Mouse (Mus musculus) intestine, embryonic 15.5 days (tissue): Measurements from ENCODE around the gene Kcnab3. TPM values are rescaled to one million over a fixed set of nuclear protein-coding genes. Genes with fewer than 3 reads are reported as not detected.
"Not testable (repeated sequence)": the region's sequence is repeated elsewhere in the genome, so short reads cannot be mapped to it uniquely, and the experiment has no call there.

Source experiments
- ATAC-seq: fragments of 200-750 bp; cut with Nextera tagmentation; 2 replicates; pipeline ENCODE4 v1.8.0; 2017; ENCODE audit warnings: moderate TSS enrichment, moderate library complexity
- H3K27ac ChIP-seq: fragments of 300-500 bp; sonication (generic); 2 replicates; pipeline ENCODE4 v1.5.1; 2015; ENCODE audit warnings: mild to moderate bottlenecking, inconsistent platforms
- H3K27me3 ChIP-seq: fragments of 300-500 bp; sonication (generic); replicated peaks from 2 replicates; pipeline ENCODE4 v1.6.1; 2015; ENCODE audit warnings: inconsistent platforms
- H3K36me3 ChIP-seq: fragments of 300-500 bp; sonication (generic); 2 replicates; pipeline ENCODE4 v1.6.1; 2015; ENCODE audit warnings: inconsistent platforms
- H3K4me1 ChIP-seq: fragments of 300-500 bp; sonication (generic); replicated peaks from 2 replicates; pipeline ENCODE4 v1.6.1; 2015; ENCODE audit warnings: inconsistent platforms
- H3K4me2 ChIP-seq: fragments of 300-500 bp; sonication (generic); replicated peaks from 2 replicates; pipeline ENCODE4 v1.6.1; 2015; ENCODE audit warnings: mild to moderate bottlenecking, inconsistent platforms
- H3K4me3 ChIP-seq: fragments of 300-500 bp; sonication (generic); replicated peaks from 2 replicates; pipeline ENCODE4 v1.5.1; 2015; ENCODE audit warnings: inconsistent platforms
- H3K9ac ChIP-seq: fragments of 300-500 bp; sonication (generic); 2 replicates; pipeline ENCODE4 v1.6.1; 2015; ENCODE audit warnings: inconsistent platforms
- H3K9me3 ChIP-seq: fragments of 300-500 bp; sonication (generic); 2 replicates; pipeline ENCODE4 v1.6.1; 2016; ENCODE audit warnings: inconsistent platforms
- WGBS: fragments of 180-500 bp; shearing (Covaris S2); methylation state at CpG from one replicate; pipeline ENCODE4 v1.1.7; 2015; 5-methylcytosine and 5-hydroxymethylcytosine counted together
- polyA plus RNA-seq: library from polyadenylated mRNA; unstranded; fragments of >200 nt; fragmentation: Nextera tagmentation; extraction: Ambion mirVana; gene quantifications from 2 replicates; pipeline ENCODE4 v1.2.1, GENCODE M21; 2015

Gene Kcnab3
- polyA plus RNA-seq: 2.2 and 2.3 TPM in 2 replicates

DNA sequence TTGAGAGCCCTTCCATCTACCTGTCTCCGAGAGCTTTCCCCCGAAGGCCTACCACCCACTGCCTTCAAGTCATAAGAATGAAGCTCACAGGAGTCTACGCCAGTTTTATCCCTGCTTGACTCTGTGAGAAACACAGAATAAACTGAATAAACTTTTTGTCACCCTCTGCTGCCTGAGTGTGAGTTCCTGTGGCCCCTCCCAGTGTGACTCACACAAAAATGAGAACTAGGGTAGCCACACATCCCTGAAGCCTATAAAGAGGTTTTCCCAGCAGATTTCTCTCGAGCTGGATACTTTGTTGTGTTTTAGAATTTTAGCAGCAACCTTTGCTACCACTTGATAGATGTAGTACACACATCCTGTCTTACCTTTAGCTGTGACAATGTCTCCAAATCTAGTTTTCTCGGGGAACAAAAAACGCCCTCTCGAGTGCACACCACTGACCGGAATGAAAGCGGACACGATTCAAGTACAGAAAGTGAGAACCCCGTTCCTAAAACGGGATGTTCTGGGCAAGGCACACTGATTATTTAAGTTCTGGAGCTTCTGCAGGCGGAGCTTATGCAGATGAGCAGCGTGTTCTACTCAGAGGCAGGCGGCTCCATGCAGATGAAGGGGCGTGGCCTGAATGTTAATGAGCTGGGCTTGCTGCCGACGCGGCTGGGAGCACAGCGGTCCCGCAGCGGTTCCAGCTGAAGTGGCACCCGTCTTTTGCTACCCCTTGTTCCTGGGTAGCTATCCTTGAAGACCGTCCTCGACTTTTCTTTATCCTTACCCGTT lies at the start of gene Kcnab3:
TSS of gene Kcnab3 (plus strand) at position 631 of the 780 bp plus-strand sequence.
- H3K4me3 ChIP-seq: peak within 1 kb of the TSS; percentile 48
- peak within 1 kb of the TSS; percentile 20; the same call in 1 of the 2 replicates for H3K27ac ChIP-seq
- peak; percentile 72 for ATAC-seq
- peak within 1 kb of the TSS; percentile 58 for H3K9ac ChIP-seq
- peaks cover 33% of the 10 kb centered on the region for H3K4me1 ChIP-seq
- H3K9me3 ChIP-seq: no peaks in the 10 kb centered on the region
- WGBS: 10% methylated on average over 26 of the region's 26 CpGs
- H3K27me3 ChIP-seq: peaks cover 5% of the 10 kb centered on the region; the same call in 1 of the 2 replicates
- H3K4me2 ChIP-seq: peak within 1 kb of the TSS; percentile 97
- H3K36me3 ChIP-seq: no peaks in the 10 kb centered on the region; the same call in 1 of the 2 replicates

DNA sequence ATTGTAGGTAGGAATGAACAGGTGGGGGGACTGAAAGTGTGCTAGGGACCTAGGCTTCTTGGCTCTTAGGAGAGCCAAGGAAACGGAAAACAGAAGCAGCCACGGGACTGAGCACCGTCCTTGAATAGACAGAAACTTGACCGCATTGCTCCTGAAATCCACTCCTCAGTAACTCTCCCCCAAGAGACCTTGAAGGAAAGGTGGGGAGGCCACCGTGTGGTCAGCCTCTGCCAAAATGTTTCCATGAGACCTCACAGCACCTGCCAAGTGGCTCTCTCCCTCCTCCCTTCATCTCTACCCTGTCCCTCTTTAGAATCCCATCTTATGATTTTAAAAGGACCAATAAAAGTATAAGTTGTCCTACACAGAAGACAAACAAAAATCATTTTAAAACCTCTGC lies 48.8 kb upstream of the Kcnab3 start:
- Histone ChIP-seq H3K4me1 (no peaks in the 10 kb centered on the region), H3K9me3 (no peaks in the 10 kb centered on the region), H3K36me3 (no peaks in the 10 kb centered on the region), H3K4me2 (no peak overlapping the region), H3K4me3 (no peak overlapping the region), H3K27me3 (no peaks in the 10 kb centered on the region), H3K27ac (no peak overlapping the region), H3K9ac (no peak overlapping the region)
- ATAC-seq: no peak
- WGBS: 67% methylated on average over 5 of the region's 5 CpGs

- Histone ChIP-seq H3K36me3 (no peaks in the 10 kb centered on the region), H3K4me3 (no peak overlapping the region), H3K27me3 (no peaks in the 10 kb centered on the region), H3K9me3 (no peaks in the 10 kb centered on the region), H3K9ac (no peak overlapping the region), H3K4me1 (no peaks in the 10 kb centered on the region), H3K27ac (no peak overlapping the region), H3K4me2 (no peak overlapping the region)
- WGBS: 88% methylated on average over 5 of the region's 5 CpGs
- no peak for ATAC-seq
These were observed 34.9 kb upstream of the Kcnab3 start for GRCm38 (mm10) chr11:69291111-69291510.

DNA sequence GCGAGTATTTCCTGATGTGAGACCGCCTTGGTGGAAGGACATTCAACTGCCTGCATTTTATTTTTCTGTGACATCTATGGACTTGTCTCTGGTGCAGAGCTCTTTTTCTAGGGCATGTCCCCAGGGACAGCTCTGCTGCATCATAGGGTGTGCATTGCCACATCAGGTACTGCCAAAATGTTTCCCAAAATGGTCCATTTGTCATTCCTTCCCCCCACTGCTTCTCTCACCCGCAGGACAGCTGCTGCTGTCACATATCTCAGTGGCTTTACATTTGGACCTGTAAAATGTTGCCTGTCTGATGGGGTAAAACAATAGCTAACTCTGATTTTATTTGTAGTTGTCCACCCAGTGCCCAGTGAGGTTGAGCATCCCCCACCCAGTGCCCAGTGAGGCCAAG lies 30.8 kb upstream of the Kcnab3 start:
- no peak overlapping the region for H3K27ac ChIP-seq
- no peak for ATAC-seq
- H3K36me3 ChIP-seq: peaks cover 2% of the 10 kb centered on the region; the same call in 1 of the 2 replicates
- H3K9ac ChIP-seq: no peak overlapping the region
- H3K9me3 ChIP-seq: no peaks in the 10 kb centered on the region
- no peak overlapping the region for H3K4me3 ChIP-seq
- H3K27me3 ChIP-seq: no peaks in the 10 kb centered on the region
- WGBS: 88% methylated on average over 3 of the region's 3 CpGs
- no peaks in the 10 kb centered on the region for H3K4me1 ChIP-seq
- no peak overlapping the region for H3K4me2 ChIP-seq

DNA sequence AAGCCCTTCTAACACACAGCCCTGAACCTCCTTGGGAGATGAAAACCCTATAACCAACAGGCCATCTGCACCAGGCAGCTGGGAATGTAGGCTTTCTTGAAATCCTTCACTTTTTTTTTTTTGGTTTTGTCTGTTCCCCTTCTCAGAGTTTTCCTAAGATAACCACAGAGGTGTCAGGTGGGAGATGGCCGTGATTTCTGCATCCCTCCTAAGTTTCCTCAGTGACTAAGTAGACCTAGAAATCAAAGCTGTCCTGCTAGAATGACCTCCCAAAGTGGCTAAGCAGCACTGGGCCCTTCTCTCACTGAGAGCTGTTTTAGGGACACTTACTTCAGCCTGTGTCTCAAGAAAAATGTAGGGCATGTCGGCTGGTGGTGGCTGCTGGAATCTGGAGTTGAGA lies 28.3 kb upstream of the Kcnab3 start:
- no peak overlapping the region for H3K4me3 ChIP-seq
- 92% methylated on average over 2 of the region's 2 CpGs for whole genome bisulfite sequencing

DNA sequence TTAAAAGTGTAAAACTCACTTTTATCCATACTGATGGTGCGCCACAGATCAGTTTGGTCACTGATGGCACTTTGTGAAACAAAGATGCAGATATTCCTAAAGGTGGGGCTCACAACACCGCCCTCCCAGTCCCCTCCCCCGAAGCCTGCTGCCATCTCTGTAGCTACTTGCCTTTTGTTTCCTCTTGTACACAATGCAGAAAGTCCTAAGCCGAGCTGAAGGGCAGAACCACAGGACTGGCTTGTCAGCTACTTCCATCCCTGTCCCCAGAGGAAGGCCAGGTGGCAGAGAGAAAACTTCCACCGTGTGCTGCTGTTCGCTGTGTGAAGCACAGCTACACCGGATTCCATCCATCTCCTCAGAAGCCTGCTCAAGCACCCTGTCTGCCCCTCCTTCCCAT lies 27.8 kb upstream of the Kcnab3 start:
- no peak overlapping the region for H3K27ac ChIP-seq
- WGBS: 71% methylated on average over 7 of the region's 7 CpGs
- H3K36me3 ChIP-seq: peaks cover 6% of the 10 kb centered on the region
- no peak overlapping the region for H3K9ac ChIP-seq
- H3K4me2 ChIP-seq: no peak overlapping the region
- H3K4me3 ChIP-seq: no peak overlapping the region
- H3K27me3 ChIP-seq: no peaks in the 10 kb centered on the region
- no peaks in the 10 kb centered on the region for H3K4me1 ChIP-seq
- no peaks in the 10 kb centered on the region for H3K9me3 ChIP-seq
- ATAC-seq: no peak

More for the DNA sequence above, 28.3 kb upstream of the Kcnab3 start:
- Histone ChIP-seq H3K4me1 (no peaks in the 10 kb centered on the region), H3K4me2 (no peak overlapping the region), H3K36me3 (peaks cover 4% of the 10 kb centered on the region), H3K9ac (no peak overlapping the region), H3K9me3 (no peaks in the 10 kb centered on the region), H3K27ac (no peak overlapping the region), H3K27me3 (no peaks in the 10 kb centered on the region)
- ATAC-seq: no peak

DNA sequence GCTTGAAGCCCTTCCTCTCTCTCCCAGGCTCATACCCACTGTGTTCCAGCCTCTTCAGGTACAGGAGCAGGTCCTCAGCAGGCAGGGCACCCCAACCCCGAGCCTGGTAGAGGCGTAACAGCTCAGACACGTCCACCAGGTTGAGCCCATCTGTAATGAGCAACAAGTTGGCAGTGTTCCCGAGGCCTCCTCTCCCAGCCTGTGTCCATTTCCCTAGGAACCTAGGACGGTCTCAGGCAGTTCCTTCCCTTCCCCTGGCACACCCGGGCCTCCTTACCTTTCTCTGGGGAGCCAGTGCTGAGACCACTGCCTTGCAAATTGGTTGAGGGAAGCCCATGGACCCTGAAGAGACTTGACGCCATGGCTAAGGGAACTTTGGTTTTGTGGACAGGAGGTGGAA lies 23.2 kb upstream of the Kcnab3 start:
- ATAC-seq: no peak
- 78% methylated on average over 7 of the region's 7 CpGs for WGBS
- Histone ChIP-seq H3K4me3 (no peak overlapping the region), H3K4me2 (no peak overlapping the region), H3K36me3 (peaks cover 14% of the 10 kb centered on the region; the same call in 1 of the 2 replicates), H3K27ac (no peak overlapping the region), H3K9me3 (no peaks in the 10 kb centered on the region), H3K27me3 (no peaks in the 10 kb centered on the region), H3K4me1 (no peaks in the 10 kb centered on the region), H3K9ac (no peak overlapping the region)

DNA sequence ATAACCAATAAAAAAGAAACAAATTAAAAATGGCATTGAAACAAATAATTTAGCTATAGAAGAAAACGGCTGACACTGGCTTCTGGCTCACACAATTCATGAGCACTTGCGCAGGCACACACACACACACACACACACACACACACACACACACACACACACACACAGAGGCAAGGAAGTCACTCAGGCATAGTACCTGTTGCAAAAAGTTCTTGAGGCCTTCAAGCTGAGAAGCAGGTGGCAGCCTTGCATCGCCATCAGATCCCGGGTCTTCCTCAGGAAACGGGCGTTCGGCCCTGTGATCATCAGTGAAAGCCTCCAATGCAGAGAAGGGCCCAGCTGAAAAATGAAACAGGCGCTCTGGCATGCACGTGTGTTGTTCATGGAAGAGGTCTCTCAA lies 20.8 kb upstream of the Kcnab3 start:
- H3K9ac ChIP-seq: no peak overlapping the region
- no peak overlapping the region for H3K4me3 ChIP-seq
- no peaks in the 10 kb centered on the region for H3K9me3 ChIP-seq
- H3K27ac ChIP-seq: no peak overlapping the region
- WGBS: 89% methylated on average over 9 of the region's 9 CpGs
- no peak overlapping the region for H3K4me2 ChIP-seq
- peaks cover 33% of the 10 kb centered on the region for H3K36me3 ChIP-seq
- ATAC-seq: no peak
- H3K4me1 ChIP-seq: no peaks in the 10 kb centered on the region
- no peaks in the 10 kb centered on the region for H3K27me3 ChIP-seq

GRCm38 (mm10) chr11:69306039-69306438 lies 20.0 kb upstream of the Kcnab3 start:
- no peak overlapping the region for H3K4me3 ChIP-seq
- H3K9ac ChIP-seq: no peak overlapping the region
- H3K27me3 ChIP-seq: no peaks in the 10 kb centered on the region
- no peak overlapping the region for H3K27ac ChIP-seq
- 91% methylated on average over 2 of the region's 2 CpGs for WGBS
- no peaks in the 10 kb centered on the region for H3K4me1 ChIP-seq
- no peaks in the 10 kb centered on the region for H3K9me3 ChIP-seq
- peaks cover 38% of the 10 kb centered on the region for H3K36me3 ChIP-seq
- no peak for ATAC-seq
- H3K4me2 ChIP-seq: no peak overlapping the region

DNA sequence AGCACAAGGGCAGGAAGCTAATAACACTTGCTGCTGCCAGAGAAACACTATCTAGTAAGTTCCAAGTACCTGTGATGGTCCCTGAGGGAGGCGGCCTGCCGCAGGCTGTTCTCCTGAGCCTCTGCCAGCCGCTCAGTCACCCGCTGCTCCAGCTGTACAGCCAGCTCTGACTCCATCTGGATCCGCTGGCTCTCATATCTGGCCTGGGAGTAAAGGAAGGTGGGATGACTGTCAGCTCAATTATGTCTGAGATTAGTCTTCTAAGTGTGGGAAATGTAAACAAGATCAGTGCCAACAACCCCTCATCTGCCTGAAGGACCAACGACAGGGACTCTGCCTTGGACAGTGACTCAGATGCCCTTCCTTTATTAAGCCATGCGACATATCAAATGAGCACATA lies 14.8 kb upstream of the Kcnab3 start:
- Histone ChIP-seq H3K27me3 (no peaks in the 10 kb centered on the region), H3K36me3 (peaks cover 39% of the 10 kb centered on the region), H3K4me1 (no peaks in the 10 kb centered on the region), H3K4me3 (no peak overlapping the region), H3K9me3 (no peaks in the 10 kb centered on the region), H3K9ac (no peak overlapping the region), H3K4me2 (no peak overlapping the region), H3K27ac (no peak overlapping the region)
- 80% methylated on average over 7 of the region's 7 CpGs for WGBS
- ATAC-seq: no peak

- no peak for ATAC-seq
- 96% methylated on average over 6 of the region's 6 CpGs for WGBS
- H3K36me3 ChIP-seq: peaks cover 18% of the 10 kb centered on the region
These were observed 9.7 kb upstream of the Kcnab3 start for GRCm38 (mm10) chr11:69316361-69316760.

DNA sequence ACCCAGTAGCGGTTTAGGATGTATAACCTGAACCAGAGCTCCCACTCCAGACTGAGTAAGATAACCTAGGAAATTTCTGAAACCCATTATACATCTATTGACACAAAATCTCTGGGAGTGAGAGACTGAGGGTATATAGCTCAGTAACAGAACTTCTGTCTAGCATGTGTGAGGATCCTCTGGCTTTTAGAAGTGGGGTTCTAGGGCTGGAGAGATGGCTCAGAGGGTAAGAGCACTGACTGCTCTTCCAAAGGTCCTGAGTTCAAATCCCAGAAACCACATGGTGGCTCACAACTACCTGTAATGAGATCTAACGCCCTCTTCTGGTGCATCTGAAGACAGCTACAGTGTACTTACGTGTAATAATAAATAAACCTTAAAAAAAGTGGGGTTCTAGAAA lies 8.1 kb upstream of the Kcnab3 start:
- peaks cover 13% of the 10 kb centered on the region; the same call in 1 of the 2 replicates for H3K4me1 ChIP-seq
- H3K27me3 ChIP-seq, H3K27ac ChIP-seq, H3K9ac ChIP-seq, ATAC-seq, H3K9me3 ChIP-seq, H3K4me2 ChIP-seq, H3K4me3 ChIP-seq: not testable (repeated sequence)
- peaks cover 17% of the 10 kb centered on the region for H3K36me3 ChIP-seq
- WGBS: 82% methylated on average over 3 of the region's 3 CpGs

More at GRCm38 (mm10) chr11:69316361-69316760, 9.7 kb upstream of the Kcnab3 start:
- H3K27me3 ChIP-seq: no peaks in the 10 kb centered on the region
- no peak overlapping the region for H3K4me2 ChIP-seq
- no peak overlapping the region for H3K27ac ChIP-seq
- H3K4me3 ChIP-seq: no peak overlapping the region
- no peaks in the 10 kb centered on the region for H3K9me3 ChIP-seq
- H3K4me1 ChIP-seq: no peaks in the 10 kb centered on the region
- H3K9ac ChIP-seq: no peak overlapping the region

- peaks cover 14% of the 10 kb centered on the region for H3K36me3 ChIP-seq
- no peak overlapping the region for H3K27ac ChIP-seq
- peaks cover 30% of the 10 kb centered on the region for H3K4me1 ChIP-seq
- no peak overlapping the region for H3K4me3 ChIP-seq
- no peak overlapping the region for H3K4me2 ChIP-seq
- H3K9me3 ChIP-seq: no peaks in the 10 kb centered on the region
- H3K27me3 ChIP-seq: no peaks in the 10 kb centered on the region
- H3K9ac ChIP-seq: no peak overlapping the region
- 93% methylated on average over 6 of the region's 6 CpGs for WGBS
- ATAC-seq: no peak
These were observed 4.5 kb upstream of the Kcnab3 start for GRCm38 (mm10) chr11:69321580-69321979.
